Mouse (Mus musculus) G1E (cell line): ENCODE results near the gene Nsmce1. TPM values are rescaled to one million over a fixed set of nuclear protein-coding genes. Genes with fewer than 3 reads are reported as not detected.

Experiments
- ATAC-seq: 2 replicates; pipeline ENCODE4 v1.8.0; 2016; ENCODE audit warnings: mild to moderate bottlenecking; ENCODE audit not compliant: insufficient number of reproducible peaks, poor library complexity, low FRiP score, severe bottlenecking; ENCODE audit errors: extremely low read depth
- DNase-seq: peaks from one replicate; pipeline ENCODE4 v3.0.0; 2012; ENCODE audit warnings: low spot score
- H3K27me3 ChIP-seq: 2 replicates; pipeline ENCODE4 v1.6.1; 2012; ENCODE audit warnings: mild to moderate bottlenecking, low read length, inconsistent platforms; ENCODE audit not compliant: insufficient read depth
- H3K36me3 ChIP-seq: replicated peaks from 2 replicates; pipeline ENCODE3; 2012; ENCODE audit warnings: mild to moderate bottlenecking, inconsistent platforms
- H3K4me1 ChIP-seq: 2 replicates; pipeline ENCODE4 v1.6.1; 2012; ENCODE audit warnings: low read depth, low read length, inconsistent platforms, mixed read lengths; ENCODE audit not compliant: insufficient read depth
- H3K4me3 ChIP-seq: 2 replicates; pipeline ENCODE4 v1.5.1; 2012; ENCODE audit warnings: low read depth, mild to moderate bottlenecking, inconsistent platforms, low read length, moderate library complexity, mixed read lengths
- H3K9me3 ChIP-seq: replicated peaks from 2 replicates; pipeline ENCODE4 v1.6.1; 2012; ENCODE audit warnings: inconsistent platforms
- CTCF ChIP-seq: IDR thresholded peaks from 2 replicates; pipeline ENCODE4 v1.5.1; 2012; ENCODE audit warnings: low read depth, low read length, inconsistent platforms, mixed read lengths
- GATA1 ChIP-seq: IDR thresholded peaks from 2 replicates; pipeline ENCODE4 v1.6.1; 2012; ENCODE audit warnings: borderline replicate concordance, low read length, inconsistent platforms, mixed read lengths
- GATA2 ChIP-seq: IDR thresholded peaks from 2 replicates; pipeline ENCODE4 v1.6.1; 2012; ENCODE audit warnings: low read depth, low read length, inconsistent platforms, borderline replicate concordance
- POLR2AphosphoS5 ChIP-seq: IDR thresholded peaks from 2 replicates; pipeline ENCODE4 v1.6.1; 2012; ENCODE audit warnings: low read depth, low read length, inconsistent platforms; ENCODE audit not compliant: insufficient replicate concordance
- TAL1 ChIP-seq: conservative IDR thresholded peaks from 2 replicates; pipeline ENCODE4 v1.6.1; 2012; ENCODE audit warnings: low read depth, low read length, inconsistent platforms, mixed read lengths
- polyA plus RNA-seq: library from polyadenylated mRNA; stranded (reverse); fragments of >175 nt; gene quantifications from 2 replicates; pipeline ENCODE4 v1.2.3, GENCODE M21; 2012
- total RNA-seq, 2 experiments: library from RNA; stranded (forward) in 1 of 2; stranded (reverse) in 1 of 2; fragments of 200-1000 nt in 1 of 2; fragments of >200 nt in 1 of 2; fragmentation: Nextera tagmentation in 1 of 2; gene quantifications; 2 replicates each; pipeline ENCODE4 v1.2.3; 2014 to 2017

Gene Nsmce1
- total and polyA plus RNA-seq, 3 experiments = 13.0 to 102 (median 44.0) TPM

DNA sequence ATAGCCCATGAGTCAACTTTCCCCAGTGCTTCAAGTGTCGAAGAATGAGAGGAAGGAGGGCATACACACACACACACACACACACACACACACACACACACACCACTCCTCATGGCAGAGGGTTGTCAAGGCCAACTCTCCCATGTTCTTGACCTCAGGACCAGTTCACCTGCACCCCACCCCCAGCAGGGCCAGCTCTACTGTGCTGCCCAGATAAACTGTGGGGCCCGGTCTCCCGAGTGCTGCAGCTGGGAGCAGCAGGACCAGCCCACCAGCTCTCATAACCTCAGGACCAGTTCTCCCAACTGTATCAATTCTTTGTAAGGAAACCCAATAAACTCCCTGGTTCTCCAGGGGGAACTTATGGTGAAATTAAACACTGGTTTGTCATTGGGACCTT is 28.3 kb upstream of the Nsmce1 start:
- Histone ChIP-seq H3K27me3 (no peaks in the 10 kb centered on the region), H3K4me3 (peak overlapping the region; percentile 39; the same call in 1 of the 2 replicates), H3K4me1 (peaks cover 74% of the 10 kb centered on the region), H3K9me3 (peaks cover 3% of the 10 kb centered on the region), H3K36me3 (no peaks in the 10 kb centered on the region)
- TF ChIP-seq GATA1 (no peak), GATA2 (no peak), TAL1 (no peak), POLR2AphosphoS5 (no peak), CTCF (no peak)
- DNase-seq (no peak), ATAC-seq (no peak)

DNA sequence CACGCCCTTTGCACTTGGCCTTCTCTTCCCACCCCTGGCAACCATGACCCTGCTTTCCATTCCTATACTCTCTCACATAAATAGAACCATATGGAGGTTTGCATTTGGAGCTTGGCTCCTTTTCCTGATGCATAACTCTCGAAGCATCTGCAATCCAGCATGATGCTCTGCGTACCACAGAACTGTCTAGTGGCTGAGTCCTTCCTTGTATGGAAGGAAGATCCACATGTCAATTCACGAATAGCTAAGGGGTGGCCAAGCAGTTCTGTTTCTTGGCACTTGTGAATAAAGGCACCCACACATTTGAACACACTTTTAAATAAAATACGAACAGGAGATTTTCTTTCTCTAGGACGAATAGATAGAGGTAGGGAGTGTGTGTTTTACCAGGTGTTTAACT is 26.1 kb upstream of the Nsmce1 start:
- Histone ChIP-seq H3K4me1 (peaks cover 72% of the 10 kb centered on the region), H3K27me3 (no peaks in the 10 kb centered on the region), H3K9me3 (peaks cover 19% of the 10 kb centered on the region), H3K4me3 (no peak overlapping the region), H3K36me3 (no peaks in the 10 kb centered on the region)
- ATAC-seq (no peak), DNase-seq (no peak)
- TF ChIP-seq POLR2AphosphoS5 (no peak), TAL1 (no peak), GATA2 (no peak), GATA1 (no peak)

GRCm38 (mm10) chr7:125516723-125517122 is 25.3 kb upstream of the Nsmce1 start:
- peak; percentile 84 for ATAC-seq
- peaks cover 72% of the 10 kb centered on the region for H3K4me1 ChIP-seq
- no peak for TF ChIP-seq CTCF
- TF ChIP-seq GATA1 = no peak
- peak; percentile 92 for TF ChIP-seq TAL1
- TF ChIP-seq GATA2 = no peak
- TF ChIP-seq POLR2AphosphoS5 = no peak

DNA sequence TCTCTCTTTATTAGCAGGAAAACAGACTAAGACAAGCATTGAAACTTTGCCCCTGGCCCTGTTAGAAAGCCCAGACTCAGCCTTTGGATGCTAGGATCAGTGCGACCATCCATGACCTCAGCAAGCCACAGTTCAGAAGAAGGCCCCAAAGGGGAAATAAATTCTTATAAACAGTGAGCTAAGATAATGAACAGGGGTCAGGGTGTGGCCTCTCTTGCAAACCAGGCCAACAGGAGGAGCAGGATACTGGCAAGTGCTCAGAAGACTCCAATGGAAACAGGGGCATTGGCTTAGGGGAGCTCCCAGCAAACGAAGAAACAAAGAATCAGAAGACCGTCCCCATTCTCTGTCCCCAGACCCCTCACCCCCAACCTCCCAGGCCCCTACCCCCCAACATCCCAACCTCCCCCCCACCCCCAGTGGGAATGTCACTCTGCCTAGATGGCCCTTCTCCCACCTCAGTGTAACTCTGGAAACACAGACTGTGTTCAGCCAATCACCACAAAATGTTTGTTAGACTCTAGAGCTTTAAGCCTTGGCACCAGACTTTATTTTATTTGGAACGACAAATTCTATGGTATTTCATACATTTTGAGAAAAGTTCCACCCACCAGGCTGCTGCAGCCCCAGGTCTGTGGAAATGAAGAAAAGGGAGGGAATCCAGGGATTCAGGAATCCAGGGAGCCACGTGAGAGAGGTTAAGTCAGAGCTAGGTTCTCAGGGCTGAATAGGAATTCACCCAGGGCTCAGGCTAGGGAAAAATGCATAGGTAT is 23.9 kb upstream of the Nsmce1 start:
- peaks cover 26% of the 10 kb centered on the region for H3K9me3 ChIP-seq
- peaks cover 73% of the 10 kb centered on the region for H3K4me1 ChIP-seq
- H3K4me3 ChIP-seq = no peak overlapping the region; the same call in 1 of the 2 replicates
- TF ChIP-seq GATA1 = no peak
- TF ChIP-seq TAL1 = no peak
- TF ChIP-seq POLR2AphosphoS5 = no peak
- TF ChIP-seq CTCF = no peak
- no peak for TF ChIP-seq GATA2
- no peak for DNase-seq
- ATAC-seq = no peak; the same call in 1 of the 2 replicates
- H3K36me3 ChIP-seq = no peaks in the 10 kb centered on the region
- no peaks in the 10 kb centered on the region for H3K27me3 ChIP-seq

More at GRCm38 (mm10) chr7:125516723-125517122, 25.3 kb upstream of the Nsmce1 start:
- no peaks in the 10 kb centered on the region for H3K27me3 ChIP-seq
- no peak overlapping the region; the same call in 1 of the 2 replicates for H3K4me3 ChIP-seq
- no peaks in the 10 kb centered on the region for H3K36me3 ChIP-seq
- no peak for DNase-seq
- H3K9me3 ChIP-seq = peaks cover 19% of the 10 kb centered on the region

DNA sequence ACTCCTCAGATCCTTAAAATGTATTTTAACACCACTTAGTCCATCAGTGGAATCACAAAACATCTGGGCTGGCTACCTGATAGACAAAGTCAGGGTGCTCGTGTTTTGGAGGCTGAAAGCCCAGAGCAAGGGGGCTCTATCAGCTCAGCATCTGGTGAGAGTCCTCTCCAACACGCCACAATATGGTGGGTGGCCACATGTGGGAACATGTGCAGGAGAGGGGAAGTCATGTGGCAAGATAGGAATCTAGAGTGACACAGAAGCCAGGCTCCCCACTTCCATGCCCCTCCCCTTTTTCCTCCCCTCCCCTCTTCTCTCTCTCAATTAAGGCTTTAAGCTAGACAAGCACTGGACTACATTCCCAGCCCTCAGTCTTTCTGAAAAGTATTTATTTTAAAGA is 20.5 kb upstream of the Nsmce1 start:
- TF ChIP-seq GATA2 = no peak
- ATAC-seq = peak; percentile 40; the same call in 1 of the 2 replicates
- Histone ChIP-seq H3K27me3 (no peaks in the 10 kb centered on the region), H3K9me3 (peaks cover 27% of the 10 kb centered on the region), H3K4me1 (peaks cover 53% of the 10 kb centered on the region), H3K4me3 (0 out of 2 replicates have a peak overlapping the region, but pooled peaks have one; percentile 16), H3K36me3 (no peaks in the 10 kb centered on the region)
- no peak for DNase-seq

- ATAC-seq = no peak
- no peak for DNase-seq
- Histone ChIP-seq H3K9me3 (peaks cover 30% of the 10 kb centered on the region), H3K4me3 (no peak overlapping the region), H3K27me3 (no peaks in the 10 kb centered on the region), H3K4me1 (peaks cover 48% of the 10 kb centered on the region), H3K36me3 (no peaks in the 10 kb centered on the region)
- TF ChIP-seq TAL1 (no peak), GATA1 (no peak), CTCF (no peak)
Measured at GRCm38 (mm10) chr7:125511432-125511831, 20.0 kb upstream of the Nsmce1 start.

DNA sequence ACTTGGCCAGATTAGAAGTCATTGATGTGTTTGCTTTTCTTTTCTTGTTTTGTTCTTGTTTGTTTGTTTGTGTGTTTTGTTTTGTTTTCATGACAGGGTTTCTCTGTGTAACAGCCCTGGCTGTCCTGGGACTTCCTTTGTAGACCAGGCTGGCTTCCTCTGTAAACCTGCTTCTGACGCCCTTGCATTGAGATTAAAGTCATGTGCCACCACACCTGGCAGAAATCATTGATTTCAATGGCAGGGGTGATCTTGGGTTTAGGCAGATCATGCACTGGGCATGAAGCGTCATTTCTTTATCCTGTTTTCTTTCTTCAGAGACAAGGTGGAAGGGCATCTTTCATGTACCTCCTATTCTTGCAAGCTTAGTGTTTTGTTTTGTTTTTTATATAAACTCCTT is 15.9 kb upstream of the Nsmce1 start:
- ATAC-seq (no peak), DNase-seq (no peak)
- Histone ChIP-seq H3K27me3 (peaks cover 6% of the 10 kb centered on the region; the same call in 1 of the 2 replicates), H3K4me1 (peaks cover 32% of the 10 kb centered on the region), H3K36me3 (no peaks in the 10 kb centered on the region), H3K4me3 (no peak overlapping the region), H3K9me3 (peaks cover 13% of the 10 kb centered on the region)
- TF ChIP-seq GATA1 (no peak), TAL1 (no peak), CTCF (no peak), GATA2 (no peak), POLR2AphosphoS5 (no peak)
